Mouse (Mus musculus) heart, postnatal 0 days (tissue): ENCODE measurements around the gene Clec16a.

Experiments
- CTCF ChIP-seq: IDR thresholded peaks from 2 replicates; pipeline ENCODE4 v1.5.1; 2016; ENCODE audit warnings: antibody characterized with exemption, control low read depth, low read depth
- EP300 ChIP-seq: IDR thresholded peaks from 2 replicates; pipeline ENCODE4 v1.6.1; 2016; ENCODE audit warnings: antibody characterized with exemption, low read depth

GRCm38 (mm10) chr16:10578376-10578775 lies 33.2 kb downstream of the Clec16a start:
- TF ChIP-seq CTCF, result no peak
- TF ChIP-seq EP300, result no peak
